Mouse (Mus musculus): ENCODE results near the gene Malsu1. TPM values are rescaled to one million over a fixed set of nuclear protein-coding genes. Genes with fewer than 3 reads are reported as not detected.

Malsu1 gene
- polyA plus RNA-seq, 1 experiment from 2014 or later, result 69.8 TPM

GRCm38 (mm10) chr6:49096421-49096820 is 22.8 kb downstream of the Malsu1 start:
- no peaks in the 10 kb centered on the region for H3K27me3 ChIP-seq (ENCODE audit: low read depth, poor library complexity, severe bottlenecking)
- WGBS, result 87% methylated on average over 7 of the region's 7 CpGs
- H3K4me1 ChIP-seq, result no peaks in the 10 kb centered on the region
- H3K4me3 ChIP-seq, result no peak overlapping the region
- H3K9me3 ChIP-seq (replicated peaks), result no peaks in the 10 kb centered on the region
- peaks cover 100% of the 10 kb centered on the region for H3K36me3 ChIP-seq
- H3K27ac ChIP-seq, result no peak overlapping the region
- DNase-seq (ENCODE audit: low spot score), result no peak

- DNase-seq (ENCODE audit: low spot score), result no peak
- no peak overlapping the region for H3K4me3 ChIP-seq
- H3K9me3 ChIP-seq (replicated peaks), result no peaks in the 10 kb centered on the region
- no peaks in the 10 kb centered on the region for H3K27me3 ChIP-seq (ENCODE audit: low read depth, poor library complexity, severe bottlenecking)
- no peak overlapping the region for H3K27ac ChIP-seq
- 89% methylated on average over 13 of the region's 13 CpGs for WGBS
- no peaks in the 10 kb centered on the region for H3K4me1 ChIP-seq
- peaks cover 98% of the 10 kb centered on the region for H3K36me3 ChIP-seq
Observed at GRCm38 (mm10) chr6:49096933-49097461, 23.4 kb downstream of the Malsu1 start.

- no peaks in the 10 kb centered on the region for H3K27me3 ChIP-seq (ENCODE audit: low read depth, poor library complexity, severe bottlenecking)
- WGBS, result 93% methylated on average over 5 of the region's 5 CpGs
- peaks cover 98% of the 10 kb centered on the region for H3K36me3 ChIP-seq
- no peaks in the 10 kb centered on the region for H3K4me1 ChIP-seq
- no peak overlapping the region for H3K27ac ChIP-seq
- no peak for DNase-seq (ENCODE audit: low spot score)
- no peak overlapping the region for H3K4me3 ChIP-seq
- no peaks in the 10 kb centered on the region for H3K9me3 ChIP-seq (replicated peaks)
Observed at GRCm38 (mm10) chr6:49097596-49098110, 24.1 kb downstream of the Malsu1 start.

DNA sequence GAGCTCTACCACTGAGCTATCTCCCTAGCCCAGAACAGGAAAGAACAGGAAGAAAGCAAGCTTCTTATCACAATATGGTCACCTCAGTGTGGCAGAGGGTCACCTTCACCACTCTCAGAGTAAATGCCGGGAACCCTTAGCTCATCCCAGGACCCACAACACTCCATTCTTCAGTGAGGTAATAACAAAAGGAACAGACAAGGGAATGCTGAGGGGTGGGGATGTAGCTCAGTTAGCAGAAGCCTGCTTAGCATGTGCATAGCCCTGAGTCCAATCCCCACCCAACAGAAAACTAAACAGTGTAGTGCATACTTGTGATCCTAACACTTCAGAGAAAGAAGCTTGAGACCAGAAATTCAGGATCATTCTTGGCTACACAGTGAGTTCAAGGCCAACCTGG is 25.5 kb downstream of the Malsu1 start:
- Histone ChIP-seq H3K9me3 (replicated peaks) (no peaks in the 10 kb centered on the region), H3K4me3 (no peak overlapping the region), H3K36me3 (peaks cover 98% of the 10 kb centered on the region), H3K4me1 (no peaks in the 10 kb centered on the region), H3K27ac (no peak overlapping the region), H3K27me3 (ENCODE audit: low read depth, poor library complexity, severe bottlenecking) (no peaks in the 10 kb centered on the region)
- WGBS, result 100% methylated on average over 1 of the region's 1 CpGs
- no peak for DNase-seq (ENCODE audit: low spot score)

- Histone ChIP-seq H3K9me3 (replicated peaks) (no peaks in the 10 kb centered on the region), H3K27me3 (ENCODE audit: low read depth, poor library complexity, severe bottlenecking) (no peaks in the 10 kb centered on the region), H3K4me3 (no peak overlapping the region), H3K36me3 (peaks cover 100% of the 10 kb centered on the region), H3K27ac (no peak overlapping the region), H3K4me1 (no peaks in the 10 kb centered on the region)
- no peak for DNase-seq (ENCODE audit: low spot score)
- 94% methylated on average over 15 of the region's 15 CpGs for WGBS
Observed at GRCm38 (mm10) chr6:49106746-49107500, 33.3 kb downstream of the Malsu1 start.

DNA sequence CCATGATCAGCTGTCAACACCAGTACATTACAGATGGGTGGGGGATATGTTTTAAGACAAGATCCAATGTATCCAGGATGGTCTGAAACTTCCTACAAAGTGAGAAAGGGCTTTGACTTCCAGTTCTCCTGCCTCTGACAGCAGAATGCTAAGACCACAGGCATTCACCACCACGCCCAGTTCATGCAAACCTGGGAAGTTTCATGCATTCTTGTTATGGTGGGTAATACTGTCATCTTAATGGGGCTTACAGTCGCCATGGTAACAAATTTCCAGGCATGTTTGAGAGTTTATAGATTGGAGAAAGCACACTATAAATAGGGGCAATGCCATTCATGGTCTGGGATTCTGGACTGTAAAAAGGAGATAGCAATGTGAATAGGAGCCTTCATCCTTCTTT is 35.6 kb downstream of the Malsu1 start:
- H3K27ac ChIP-seq, result no peak overlapping the region
- no peak for DNase-seq (ENCODE audit: low spot score)
- no peak overlapping the region for H3K4me3 ChIP-seq
- H3K36me3 ChIP-seq, result peaks cover 89% of the 10 kb centered on the region
- peaks cover 6% of the 10 kb centered on the region; the same call in 1 of the 2 replicates for H3K4me1 ChIP-seq
- 92% methylated on average over 2 of the region's 2 CpGs for WGBS
- H3K9me3 ChIP-seq (replicated peaks), result no peaks in the 10 kb centered on the region
- H3K27me3 ChIP-seq (ENCODE audit: low read depth, poor library complexity, severe bottlenecking), result no peaks in the 10 kb centered on the region

DNA sequence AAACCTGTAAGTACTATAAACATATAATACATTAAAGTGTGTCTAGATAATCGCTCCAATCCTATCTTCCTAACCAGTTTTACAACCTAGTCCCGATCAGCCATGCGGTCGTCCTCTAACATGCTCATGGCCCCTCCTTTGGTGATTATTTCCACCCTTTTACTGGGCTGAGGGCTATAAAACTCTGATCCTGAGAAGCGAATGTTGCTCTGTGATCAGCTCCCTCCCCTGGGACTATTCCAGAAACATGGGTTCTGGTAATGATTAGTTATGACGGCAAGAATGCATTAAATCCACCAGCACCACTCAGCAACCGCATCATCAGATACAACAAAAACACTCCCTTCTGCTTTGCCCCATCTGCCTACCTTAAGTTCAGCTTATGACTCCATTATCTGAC is 40.3 kb downstream of the Malsu1 start:
- Histone ChIP-seq H3K27me3 (ENCODE audit: low read depth, poor library complexity, severe bottlenecking) (no peaks in the 10 kb centered on the region), H3K4me1 (peaks cover 10% of the 10 kb centered on the region; the same call in 1 of the 2 replicates), H3K36me3 (peaks cover 86% of the 10 kb centered on the region), H3K27ac (0 out of 2 replicates have a peak overlapping the region, but pooled peaks have one; percentile 19), H3K9me3 (replicated peaks) (no peaks in the 10 kb centered on the region), H3K4me3 (no peak overlapping the region)
- DNase-seq (ENCODE audit: low spot score), result no peak
- WGBS, result 56% methylated on average over 7 of the region's 7 CpGs

- Histone ChIP-seq H3K9me3 (replicated peaks) (no peaks in the 10 kb centered on the region), H3K36me3 (peaks cover 82% of the 10 kb centered on the region), H3K27me3 (ENCODE audit: low read depth, poor library complexity, severe bottlenecking) (no peaks in the 10 kb centered on the region), H3K27ac (0 out of 2 replicates have a peak overlapping the region, but pooled peaks have one; percentile 19), H3K4me3 (no peak overlapping the region), H3K4me1 (peaks cover 10% of the 10 kb centered on the region; the same call in 1 of the 2 replicates)
- 89% methylated on average over 6 of the region's 6 CpGs for WGBS
- no peak for DNase-seq (ENCODE audit: low spot score)
Observed at GRCm38 (mm10) chr6:49114457-49114856, 40.9 kb downstream of the Malsu1 start.

DNA sequence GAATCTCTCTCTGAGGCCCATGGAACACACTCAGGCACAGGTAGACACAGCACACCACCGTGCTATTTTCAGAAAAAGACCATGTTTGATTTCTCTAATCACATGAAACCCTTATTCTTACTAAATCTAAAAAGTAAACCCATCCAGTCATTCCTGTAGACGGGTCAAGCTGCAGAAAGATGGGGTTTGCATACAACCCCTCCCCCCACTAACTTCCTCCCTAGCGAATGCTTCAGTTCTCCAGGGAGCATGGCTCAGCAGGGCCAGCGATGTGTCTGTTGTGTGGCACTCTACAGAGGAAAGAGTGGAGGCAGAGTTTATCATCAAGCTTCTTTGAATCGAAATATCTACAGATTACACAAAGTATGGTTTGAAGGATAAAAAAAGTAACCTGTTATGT is 42.0 kb downstream of the Malsu1 start:
- Histone ChIP-seq H3K27me3 (ENCODE audit: low read depth, poor library complexity, severe bottlenecking) (no peaks in the 10 kb centered on the region), H3K27ac (no peak overlapping the region), H3K36me3 (peaks cover 80% of the 10 kb centered on the region), H3K4me3 (no peak overlapping the region), H3K9me3 (replicated peaks) (no peaks in the 10 kb centered on the region), H3K4me1 (peaks cover 10% of the 10 kb centered on the region; the same call in 1 of the 2 replicates)
- DNase-seq (ENCODE audit: low spot score), result no peak
- WGBS, result 87% methylated on average over 5 of the region's 5 CpGs

- H3K27ac ChIP-seq, result no peak overlapping the region
- H3K27me3 ChIP-seq (ENCODE audit: low read depth, poor library complexity, severe bottlenecking), result no peaks in the 10 kb centered on the region
- H3K9me3 ChIP-seq (replicated peaks), result no peaks in the 10 kb centered on the region
- peaks cover 10% of the 10 kb centered on the region; the same call in 1 of the 2 replicates for H3K4me1 ChIP-seq
- WGBS, result 95% methylated on average over 8 of the region's 8 CpGs
- H3K36me3 ChIP-seq, result peaks cover 76% of the 10 kb centered on the region
- DNase-seq (ENCODE audit: low spot score), result no peak
- no peak overlapping the region for H3K4me3 ChIP-seq
Observed at GRCm38 (mm10) chr6:49116241-49116640, 42.6 kb downstream of the Malsu1 start.

DNA sequence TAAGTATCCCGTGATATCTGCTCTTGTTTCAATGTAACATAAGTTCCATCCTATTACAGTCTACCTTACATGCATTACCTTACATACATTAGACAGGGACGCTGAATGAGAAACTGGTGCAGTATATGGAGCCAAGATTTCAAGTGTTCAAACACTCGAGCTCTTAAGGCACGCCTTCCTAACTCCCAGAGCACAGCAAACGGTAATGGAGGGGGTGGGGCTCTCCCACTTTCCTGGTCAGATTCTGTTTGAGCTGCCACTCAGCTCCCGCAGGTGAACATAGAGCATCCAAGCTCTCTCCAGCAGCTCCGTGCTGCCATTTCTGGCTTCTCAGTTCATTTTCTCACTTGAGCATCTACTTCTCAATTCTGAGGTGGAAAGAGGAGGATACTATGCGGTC is 44.9 kb downstream of the Malsu1 start:
- no peak for DNase-seq (ENCODE audit: low spot score)
- no peaks in the 10 kb centered on the region for H3K27me3 ChIP-seq (ENCODE audit: low read depth, poor library complexity, severe bottlenecking)
- peaks cover 77% of the 10 kb centered on the region for H3K36me3 ChIP-seq
- no peak overlapping the region for H3K4me3 ChIP-seq
- peaks cover 10% of the 10 kb centered on the region; the same call in 1 of the 2 replicates for H3K4me1 ChIP-seq
- 86% methylated on average over 8 of the region's 8 CpGs for WGBS
- no peak overlapping the region for H3K27ac ChIP-seq
- H3K9me3 ChIP-seq (replicated peaks), result no peaks in the 10 kb centered on the region

DNA sequence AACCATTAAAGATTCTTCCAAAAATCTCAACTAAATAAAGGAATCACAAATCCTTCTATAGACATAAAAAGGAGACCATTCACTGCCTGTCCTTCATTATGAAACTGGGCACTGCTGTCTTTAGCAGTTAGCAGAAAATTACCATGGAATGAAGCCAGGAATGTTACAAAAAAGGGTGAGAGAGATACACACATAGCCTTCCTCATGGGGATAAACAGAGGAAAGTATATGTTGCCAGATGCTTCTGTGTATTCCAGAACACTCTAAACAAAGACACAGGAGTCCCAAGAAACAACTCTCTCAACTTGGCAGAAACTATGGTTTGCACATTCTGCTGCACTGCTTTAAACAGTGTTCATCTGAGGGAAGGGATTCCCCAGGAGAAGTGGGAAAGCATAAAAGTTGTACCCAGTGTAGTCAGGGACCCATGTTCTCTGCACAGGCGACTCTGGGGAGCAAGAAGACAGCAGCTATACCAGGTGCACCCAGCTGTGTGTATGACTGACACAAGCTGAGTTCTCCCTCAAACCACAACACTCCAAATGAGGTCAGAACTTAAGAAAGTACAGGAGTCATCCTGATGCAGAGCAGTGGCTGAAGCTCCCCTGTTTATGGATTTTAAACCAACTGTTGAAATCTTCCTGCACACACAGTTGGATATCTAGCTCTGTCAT is 46.0 kb downstream of the Malsu1 start:
- Histone ChIP-seq H3K9me3 (replicated peaks) (no peaks in the 10 kb centered on the region), H3K4me1 (no peaks in the 10 kb centered on the region), H3K4me3 (no peak overlapping the region), H3K27ac (no peak overlapping the region), H3K27me3 (ENCODE audit: low read depth, poor library complexity, severe bottlenecking) (no peaks in the 10 kb centered on the region), H3K36me3 (peaks cover 73% of the 10 kb centered on the region)
- WGBS, result 83% methylated on average over 1 of the region's 1 CpGs
- no peak for DNase-seq (ENCODE audit: low spot score)

DNA sequence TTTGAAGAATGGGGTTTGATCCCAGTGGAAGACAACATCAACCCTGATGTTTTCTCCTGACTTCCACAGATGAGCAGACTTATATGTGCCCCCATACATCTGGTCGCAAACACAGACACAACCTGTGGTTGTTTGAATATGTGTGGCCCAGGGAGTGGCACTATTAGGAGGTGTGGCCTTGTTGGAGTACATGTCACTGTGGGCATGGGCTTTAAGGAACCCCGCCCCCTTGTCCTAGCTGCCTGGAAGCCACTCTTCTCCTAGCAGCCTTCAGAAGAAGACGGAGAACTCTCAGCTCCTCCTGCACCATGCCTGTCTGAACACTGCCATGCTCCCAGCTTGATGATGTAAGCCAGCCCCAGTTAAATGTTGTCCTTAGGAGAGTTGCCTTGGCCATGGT is 46.8 kb downstream of the Malsu1 start:
- WGBS, result 94% methylated on average over 3 of the region's 3 CpGs
- H3K27me3 ChIP-seq (ENCODE audit: low read depth, poor library complexity, severe bottlenecking), result no peaks in the 10 kb centered on the region
- peaks cover 72% of the 10 kb centered on the region for H3K36me3 ChIP-seq

More for the DNA sequence above, 46.8 kb downstream of the Malsu1 start:
- Histone ChIP-seq H3K9me3 (replicated peaks) (no peaks in the 10 kb centered on the region), H3K4me1 (no peaks in the 10 kb centered on the region), H3K4me3 (no peak overlapping the region), H3K27ac (no peak overlapping the region)
- no peak for DNase-seq (ENCODE audit: low spot score)

All from limb, embryonic 10.5 days (tissue).